Mouse (Mus musculus): ENCODE results near the gene Ugt2a1.

DNA sequence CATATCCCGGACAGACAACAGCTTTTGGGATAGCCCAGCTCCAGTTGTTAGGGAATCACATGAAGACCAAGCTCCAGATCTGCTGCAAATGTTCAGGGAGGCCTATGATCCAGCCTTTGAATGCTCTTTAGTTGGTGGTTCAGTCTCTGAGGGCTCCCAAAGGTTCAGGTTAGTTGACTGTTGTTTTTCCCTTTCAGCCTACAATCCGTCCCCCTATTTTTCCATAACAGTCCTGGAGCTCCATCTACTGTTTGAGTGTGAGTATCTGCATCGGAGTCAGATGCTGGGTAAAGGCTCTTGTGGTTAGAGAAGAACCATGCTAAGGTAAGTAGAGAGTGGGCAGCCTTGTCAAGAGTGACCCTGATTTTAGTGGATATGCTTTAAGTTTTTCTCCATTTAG lies 54.4 kb downstream of the Ugt2a1 start:
- TF ChIP-seq CHD2 (IDR thresholded peaks at IDR 0.05; ENCODE audit: low read length) (no peak), POLR2A (IDR thresholded peaks at IDR 0.05; ENCODE audit: low read depth, low read length) (no peak), ZNF384 (IDR thresholded peaks at IDR 0.05; ENCODE audit: low read depth, low read length) (no peak), HCFC1 (IDR thresholded peaks at IDR 0.05; ENCODE audit: low read depth, low read length) (no peak), EP300 (IDR thresholded peaks at IDR 0.05; ENCODE audit: low read length) (no peak), USF1 (IDR thresholded peaks at IDR 0.05; ENCODE audit: low read depth, low read length) (no peak), CTCF (conservative IDR thresholded peaks at IDR 0.05 in 1 of 2, IDR thresholded peaks at IDR 0.05 in 1 of 2; ENCODE audit: low read depth in 2 of 2, low read length in 2 of 2) (peak in 1 of 2 experiments; percentile 31; a peak in 2 of 4 replicates), MAFK (IDR thresholded peaks at IDR 0.05; ENCODE audit: insufficient replicate concordance, low read length) (no peak), TBP (conservative IDR thresholded peaks at IDR 0.05; ENCODE audit: low read depth, low read length) (no peak), MAZ (IDR thresholded peaks at IDR 0.05; ENCODE audit: low read depth, low read length) (no peak)

Data from CH12.LX (cell line).